Mouse (Mus musculus): ENCODE results near the gene Maml2.

Maml2 gene

DNA sequence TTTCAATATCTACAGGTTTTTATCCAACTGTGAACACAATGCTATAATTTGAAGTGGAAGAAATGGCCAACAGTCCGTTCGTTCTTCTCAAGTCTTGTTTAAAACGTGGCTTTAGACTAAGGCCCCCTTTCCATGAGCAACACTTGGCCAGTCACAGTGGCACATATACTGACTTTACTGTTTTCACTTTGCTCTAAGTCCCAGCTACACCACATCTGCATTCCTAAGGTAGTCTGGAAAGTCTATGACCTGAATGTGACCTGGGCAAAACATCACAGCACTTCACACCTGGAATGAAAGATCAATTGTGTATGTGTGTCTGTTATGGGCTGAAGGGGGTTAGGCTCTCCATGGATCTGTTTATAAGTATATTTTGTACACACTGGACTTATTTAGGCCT is 151.0 kb downstream of the Maml2 start:
- DNase-seq (ENCODE audit: low spot score): no peak

DNA sequence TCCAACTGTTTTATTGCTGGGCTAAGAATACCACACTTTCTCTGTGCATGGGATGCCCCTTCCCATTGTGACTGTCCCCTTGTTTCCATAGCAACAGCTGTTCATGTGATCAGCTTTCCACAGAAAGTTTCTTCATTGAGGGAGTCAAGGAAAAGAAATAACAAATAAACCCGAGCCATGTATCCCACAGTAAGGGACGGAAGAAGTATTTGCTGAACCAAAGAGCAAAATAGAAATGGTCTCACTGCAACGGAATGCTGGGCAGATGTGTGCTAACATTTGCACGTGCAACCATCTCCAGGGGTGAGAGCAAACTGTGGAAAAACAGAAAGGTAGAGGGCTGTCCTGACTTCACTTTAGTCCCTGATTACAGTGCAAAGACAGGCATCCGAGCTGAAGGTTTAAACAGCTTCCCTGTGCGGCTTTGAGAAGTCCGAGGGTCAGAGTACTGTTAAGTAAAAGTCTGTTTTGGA is 156.9 kb downstream of the Maml2 start:
- no peak for DNase-seq (ENCODE audit: low spot score)

DNA sequence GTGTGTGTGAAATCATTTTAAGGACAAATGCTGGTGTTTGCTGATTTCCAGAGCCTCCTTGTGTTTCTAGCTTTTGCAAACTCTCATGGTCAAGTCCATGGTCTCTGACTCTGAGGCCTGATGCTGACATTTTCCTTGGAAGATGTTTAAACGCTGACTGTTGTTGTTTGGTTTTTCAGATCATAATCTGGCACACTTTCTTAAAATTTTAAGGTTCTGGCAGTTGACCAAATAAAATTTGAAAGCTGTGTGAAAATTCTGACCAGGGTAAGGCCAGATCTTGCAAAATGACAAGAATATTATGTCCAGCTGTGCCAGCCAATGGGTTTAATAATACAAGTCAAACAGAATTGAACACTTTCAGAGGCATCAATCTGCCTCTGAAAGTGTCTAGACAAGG is 157.5 kb downstream of the Maml2 start:
- DNase-seq (ENCODE audit: low spot score): no peak

DNA sequence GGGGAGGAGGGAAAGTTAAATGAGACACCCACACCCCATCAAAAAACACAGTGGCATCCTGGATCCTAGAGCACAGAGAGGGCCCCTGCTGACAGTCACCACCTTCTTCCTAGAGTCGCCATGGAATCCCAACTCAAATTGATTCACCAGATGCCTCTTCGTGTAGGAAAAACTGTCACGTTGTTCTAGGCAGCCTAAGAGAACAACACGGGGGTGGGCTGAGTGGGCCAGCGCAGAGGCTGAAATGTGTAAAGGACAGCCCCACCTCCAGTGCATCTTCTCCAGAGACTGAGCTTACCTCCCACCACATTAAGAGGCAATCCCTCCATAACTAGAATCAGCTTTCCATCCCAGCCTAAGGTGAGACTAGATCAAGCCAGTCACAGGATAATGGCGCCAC is 160.0 kb downstream of the Maml2 start:
- no peak for DNase-seq (ENCODE audit: low spot score)

DNA sequence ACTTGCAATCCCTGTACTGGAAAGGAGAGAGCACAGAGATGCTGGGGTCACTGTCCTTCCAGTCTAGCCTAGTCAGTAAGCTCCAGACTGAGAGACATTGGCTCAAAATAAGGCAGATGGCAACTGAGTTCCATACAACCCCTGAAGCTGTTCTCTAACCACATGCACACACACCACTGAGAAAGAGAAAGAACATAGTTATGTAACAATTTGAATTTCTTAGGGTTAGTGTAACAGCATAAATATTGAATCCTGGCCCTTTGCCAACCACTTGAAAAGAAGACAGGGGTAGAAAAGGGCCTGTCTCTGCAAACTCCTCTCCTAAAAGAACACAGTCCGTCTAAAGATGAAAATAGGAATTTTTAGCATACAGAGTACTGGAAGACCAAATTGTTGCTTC is 161.6 kb downstream of the Maml2 start:
- DNase-seq (ENCODE audit: low spot score): no peak

DNA sequence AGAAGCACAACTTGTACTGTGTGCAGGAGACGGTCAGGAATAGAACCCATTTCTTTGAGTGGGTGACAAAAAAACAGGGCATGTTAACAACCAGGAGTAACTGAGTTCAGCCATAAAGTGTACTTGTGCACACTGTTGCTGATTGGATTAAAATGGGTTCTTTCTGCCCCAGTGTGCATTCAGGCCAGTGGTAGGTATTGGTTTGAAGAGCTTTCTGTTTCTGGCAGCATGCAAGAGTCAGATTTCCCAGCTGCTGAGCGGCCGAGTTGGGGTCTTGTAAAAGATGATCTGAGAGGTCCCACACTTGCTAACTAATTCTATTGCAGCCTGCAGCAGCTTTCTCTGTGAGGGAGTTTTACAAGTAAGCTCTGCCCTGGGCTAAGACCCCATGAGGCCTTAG is 162.3 kb downstream of the Maml2 start:
- no peak for DNase-seq (ENCODE audit: low spot score)

DNA sequence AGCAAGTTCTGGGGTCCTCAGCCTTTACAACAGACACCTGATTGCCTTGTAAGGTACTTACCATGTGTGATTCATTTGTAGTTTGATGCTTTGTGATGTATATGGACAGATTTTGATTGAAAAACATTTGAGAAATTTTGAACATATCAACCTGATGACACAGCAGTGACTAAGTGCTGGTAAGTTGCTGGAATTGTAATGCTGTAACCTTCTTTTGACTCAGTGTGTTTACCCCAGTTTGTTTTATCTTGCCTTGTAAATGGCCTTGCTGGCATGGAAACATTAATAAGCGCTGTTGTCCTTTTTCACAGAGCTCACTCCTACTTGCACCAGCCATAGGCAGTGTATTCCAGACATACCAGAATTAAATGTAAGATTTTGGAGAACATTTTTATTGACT is 163.2 kb downstream of the Maml2 start:
- DNase-seq (ENCODE audit: low spot score): no peak

DNA sequence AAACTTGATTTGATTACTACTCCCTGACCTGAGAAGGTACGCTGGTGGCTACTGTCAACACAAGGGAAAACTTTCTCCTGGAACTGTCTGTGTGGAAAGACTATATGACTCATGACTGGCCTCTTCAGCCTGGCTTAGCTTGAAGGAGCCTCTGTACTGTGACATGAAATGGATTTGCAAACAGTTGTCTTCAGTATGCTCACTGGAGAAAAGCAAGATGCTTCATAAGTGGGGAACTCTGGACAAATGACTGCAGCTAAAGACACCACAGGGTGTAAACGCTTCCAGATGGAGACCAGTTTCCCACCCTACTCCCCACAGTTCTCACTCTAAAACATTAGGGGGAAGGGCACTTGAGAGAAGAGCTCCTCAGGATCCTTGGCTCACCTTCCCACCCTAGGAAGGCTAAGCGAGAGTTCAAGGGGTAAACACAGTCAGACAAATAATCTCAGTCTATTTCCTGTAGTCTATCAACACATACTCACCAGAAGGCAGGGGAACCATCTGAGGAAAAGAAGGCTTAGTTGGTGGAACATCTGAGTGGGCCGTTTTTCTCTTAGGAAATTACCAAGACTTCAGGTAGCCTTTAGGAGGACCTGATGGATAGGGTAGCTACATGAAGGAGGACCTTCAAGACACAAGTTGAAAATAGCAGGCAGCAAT is 167.7 kb downstream of the Maml2 start:
- no peak for DNase-seq (ENCODE audit: low spot score)

DNA sequence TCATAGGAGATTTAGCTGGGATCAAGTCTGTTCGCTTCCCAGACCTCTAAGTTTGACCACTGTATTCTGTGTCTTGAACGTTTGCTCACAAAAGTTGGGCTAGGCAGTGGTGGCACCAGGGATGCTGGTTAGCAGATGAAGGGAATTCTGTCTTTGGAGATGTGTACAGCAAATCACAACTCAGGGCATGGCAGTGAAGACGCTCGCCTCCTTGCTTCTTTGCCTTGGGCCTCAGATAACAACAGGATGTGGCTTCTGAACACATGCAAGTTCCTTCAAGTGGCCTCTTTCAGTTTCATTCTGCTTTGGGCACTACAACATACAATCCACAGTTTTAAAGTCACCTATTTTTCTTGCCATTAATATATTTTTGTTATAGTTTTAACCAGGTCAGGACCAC is 168.6 kb downstream of the Maml2 start:
- no peak for DNase-seq (ENCODE audit: low spot score)

DNA sequence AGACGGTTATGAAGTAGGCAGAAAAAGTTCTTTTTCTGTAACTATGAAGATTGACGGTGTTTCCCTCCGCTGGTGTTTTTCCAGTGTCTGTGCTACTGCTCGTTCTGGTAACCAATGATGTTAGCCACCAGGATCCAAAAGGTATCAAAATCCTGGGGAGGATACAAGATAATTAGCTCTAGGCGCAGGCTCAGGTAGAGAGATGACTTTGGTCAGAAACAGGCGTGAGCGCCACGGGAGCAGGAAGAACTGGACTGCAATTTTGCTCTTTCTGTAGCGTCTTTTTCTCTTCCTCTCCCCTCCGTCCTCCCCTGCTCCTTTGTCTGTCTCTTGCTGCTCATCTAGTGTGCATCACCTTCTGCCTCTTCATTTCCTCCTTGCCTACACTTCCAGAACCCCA is 169.1 kb downstream of the Maml2 start:
- no peak for DNase-seq (ENCODE audit: low spot score)

DNA sequence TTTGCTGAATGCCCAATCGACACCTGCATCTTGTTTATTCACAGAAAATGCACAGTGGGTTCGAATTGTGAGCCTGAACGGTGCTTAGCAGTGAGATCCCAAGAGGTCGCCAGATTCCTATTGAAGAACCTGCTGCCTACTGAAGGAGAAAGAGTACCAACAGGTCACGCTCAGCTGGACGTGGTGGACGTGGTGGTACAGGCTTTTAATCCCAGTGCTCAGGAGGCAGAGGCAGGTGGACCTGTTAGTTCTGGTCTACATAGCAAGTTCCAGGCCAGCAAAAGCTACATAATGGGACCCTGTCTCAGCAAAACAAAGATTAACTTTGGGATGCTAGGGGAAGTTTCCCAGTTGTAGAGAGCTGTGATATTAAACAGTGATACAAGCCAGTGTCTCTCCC is 170.0 kb downstream of the Maml2 start:
- DNase-seq (ENCODE audit: low spot score): no peak

DNA sequence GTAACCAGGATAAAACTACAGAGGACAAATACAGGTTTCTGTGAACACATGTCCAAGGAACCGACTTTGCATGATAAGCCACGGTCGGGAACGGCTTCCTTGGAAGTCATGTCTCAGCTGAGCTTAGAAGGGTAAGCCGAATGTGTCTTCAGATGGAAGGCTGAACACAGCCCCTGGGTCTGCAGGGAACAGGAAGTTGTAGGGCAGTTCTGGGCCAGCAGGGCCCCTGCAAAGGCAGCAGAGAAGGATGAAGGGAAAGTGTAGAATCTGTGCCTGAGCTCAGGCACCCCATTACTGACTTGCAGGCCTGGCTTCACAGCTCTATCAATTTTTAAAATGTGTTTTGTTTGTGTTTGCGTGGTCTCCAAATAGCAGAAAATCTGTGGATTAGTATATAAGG is 171.0 kb downstream of the Maml2 start:
- DNase-seq (ENCODE audit: low spot score): no peak

DNA sequence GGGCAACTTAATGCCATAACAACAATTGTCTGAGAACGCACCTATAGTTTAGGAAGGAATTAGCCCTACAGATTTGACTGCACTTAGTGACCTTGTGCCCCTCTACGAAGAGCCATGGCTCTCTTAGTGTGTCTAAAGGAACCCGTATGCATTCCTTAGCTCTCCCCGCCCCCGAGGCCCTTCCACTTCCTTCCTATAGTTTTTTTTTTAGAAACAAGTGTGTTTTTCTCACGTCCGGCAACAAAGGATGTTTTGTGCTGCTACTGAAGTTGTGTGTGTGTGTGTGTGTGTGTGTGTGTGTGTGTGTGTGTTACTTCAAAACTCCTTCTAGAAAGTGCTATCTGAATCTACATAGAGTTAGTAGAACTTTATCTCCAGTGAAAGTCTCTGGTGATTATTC is 172.3 kb downstream of the Maml2 start:
- DNase-seq (ENCODE audit: low spot score): no peak

DNA sequence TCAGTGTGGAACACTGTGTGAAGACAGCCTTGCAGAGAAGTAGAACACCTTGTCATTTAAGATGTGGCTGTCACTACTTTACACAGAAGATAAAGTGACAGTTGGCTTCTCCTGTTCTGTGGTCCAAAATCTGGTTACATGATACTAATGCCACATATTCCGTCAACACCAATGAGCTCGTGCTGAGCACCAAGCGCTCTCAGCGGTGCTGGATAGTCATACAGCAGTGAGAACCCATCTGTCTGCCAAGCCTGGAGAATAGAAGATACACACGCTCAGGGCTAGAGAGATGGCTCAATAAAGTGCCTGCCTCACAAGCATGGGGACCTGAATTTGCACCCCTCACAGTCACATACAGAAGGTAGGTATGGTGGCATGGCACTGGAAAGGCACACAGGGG is 177.2 kb downstream of the Maml2 start:
- DNase-seq (ENCODE audit: low spot score): no peak

DNA sequence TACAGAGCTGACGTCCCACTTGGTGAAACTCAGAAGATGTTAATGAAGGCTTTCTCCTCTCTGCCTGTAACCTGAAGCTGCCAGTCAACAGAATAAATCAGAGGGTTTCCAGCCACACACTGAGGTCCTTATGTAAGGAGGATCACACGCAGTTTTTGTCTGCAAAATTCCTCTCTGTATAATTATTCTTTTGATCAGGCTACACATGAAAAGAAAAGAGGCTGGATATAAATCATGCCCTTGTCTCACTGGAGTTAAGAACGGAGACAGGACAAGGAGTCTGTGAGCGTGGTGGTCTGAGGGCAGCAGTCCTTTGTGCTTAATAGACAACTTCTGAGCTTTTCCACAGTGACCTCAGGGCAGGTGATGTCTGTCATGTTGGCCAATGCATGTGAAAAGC is 181.5 kb downstream of the Maml2 start:
- DNase-seq (ENCODE audit: low spot score): no peak

DNA sequence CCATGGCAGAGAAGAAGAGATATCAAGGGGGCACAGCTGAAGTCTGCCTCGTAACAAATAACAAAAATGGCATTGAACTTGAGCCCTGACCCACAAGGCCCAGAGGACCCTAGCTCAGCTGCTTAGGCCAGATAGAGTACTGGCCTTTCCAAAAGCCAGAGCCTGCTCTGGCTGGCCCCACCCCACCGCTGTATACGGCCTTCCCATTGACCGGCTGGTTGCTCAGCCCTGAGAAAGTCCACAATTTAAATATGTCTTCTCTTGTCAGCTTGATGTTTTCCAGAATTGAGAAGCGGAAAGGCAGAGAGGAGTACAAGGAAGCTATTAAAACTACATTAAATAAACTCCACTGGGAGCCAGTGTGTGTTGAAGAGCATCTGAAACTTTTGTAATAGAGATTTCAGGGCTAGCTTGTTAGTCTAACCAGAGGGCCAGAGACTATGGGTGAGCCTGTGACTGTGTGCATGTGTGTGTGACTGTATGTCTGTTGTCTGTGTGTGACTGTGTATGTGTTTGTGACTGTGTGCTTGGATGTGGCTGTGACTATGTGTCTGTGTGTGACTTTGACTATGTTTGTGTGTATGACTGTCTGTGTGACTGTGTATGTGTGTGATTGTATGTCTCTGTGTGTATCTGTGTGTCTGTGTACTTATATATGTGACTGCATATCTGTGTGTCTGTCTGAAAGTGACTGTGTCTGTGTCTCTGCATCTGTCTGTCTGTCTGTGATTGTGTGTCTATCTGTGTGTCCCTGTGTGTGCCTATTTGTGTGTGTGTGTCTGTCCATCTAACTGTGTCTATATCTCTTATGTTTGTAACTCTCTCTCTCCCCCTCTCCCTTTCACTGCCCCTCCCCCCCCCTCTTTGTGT is 185.7 kb downstream of the Maml2 start:
- DNase-seq (ENCODE audit: low spot score): no peak

DNA sequence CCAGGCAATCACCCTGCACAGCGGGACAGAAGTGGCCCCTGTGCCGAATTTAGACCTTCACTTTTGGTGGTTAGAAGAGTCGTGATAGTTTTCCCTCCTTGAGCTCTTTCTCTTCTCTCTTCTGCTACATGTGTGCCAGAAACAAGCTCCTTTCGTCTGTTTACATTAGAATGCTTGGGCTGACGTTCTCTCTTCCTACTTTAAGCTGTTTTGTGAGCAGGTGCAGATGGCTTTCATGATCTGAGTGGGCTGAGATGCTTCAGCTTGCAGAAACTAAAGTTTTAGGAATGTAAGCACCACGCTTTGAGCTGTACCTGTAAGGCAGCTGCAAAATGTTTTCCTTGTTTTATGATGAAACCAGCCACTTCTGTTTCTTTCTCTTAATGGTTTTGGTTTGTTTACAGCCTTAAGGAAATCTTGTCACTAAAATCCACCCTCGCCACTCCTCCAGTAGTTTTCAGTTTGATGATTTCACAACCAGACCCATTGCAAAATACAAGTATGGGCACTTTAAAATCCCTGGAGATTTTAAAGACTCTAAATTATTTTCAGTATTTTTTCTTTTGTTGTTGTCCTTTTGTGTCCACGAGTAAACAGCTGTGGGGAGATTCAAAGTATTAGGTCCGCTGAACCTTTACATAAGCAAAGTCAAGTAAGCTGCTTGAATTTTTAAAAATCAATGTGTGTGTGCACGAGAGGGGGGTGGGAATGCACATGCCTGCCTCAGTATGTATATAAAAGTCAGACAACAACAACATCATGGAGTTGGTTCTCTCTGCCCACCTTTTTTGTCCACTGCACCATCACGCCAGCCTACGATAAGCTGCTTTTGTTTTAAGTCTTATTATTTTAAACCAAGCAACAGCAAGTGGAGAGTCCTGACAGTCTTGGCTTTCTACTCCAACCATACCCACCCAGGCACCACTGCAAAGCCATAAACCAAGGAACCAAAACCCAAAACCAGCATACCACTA is 186.8 kb downstream of the Maml2 start:
- no peak for DNase-seq (ENCODE audit: low spot score)

DNA sequence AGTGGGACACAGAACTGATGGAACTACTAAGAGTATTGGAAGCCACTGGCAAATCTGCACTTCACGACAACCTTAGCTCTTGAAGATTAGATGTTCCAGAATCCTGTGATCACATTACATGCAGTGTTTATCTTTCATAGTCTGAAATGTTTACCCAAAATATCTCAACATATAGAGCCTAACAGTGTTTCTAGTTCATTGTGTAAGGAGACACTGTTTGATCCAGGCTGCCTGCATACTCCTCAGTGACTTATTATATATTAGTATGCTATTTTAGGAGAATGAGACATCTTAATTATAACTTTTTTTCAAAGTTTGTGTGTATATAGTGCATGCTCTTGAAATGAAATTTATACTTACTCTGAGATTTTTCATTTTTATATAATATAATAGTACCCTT is 188.2 kb downstream of the Maml2 start:
- DNase-seq (ENCODE audit: low spot score): no peak

DNA sequence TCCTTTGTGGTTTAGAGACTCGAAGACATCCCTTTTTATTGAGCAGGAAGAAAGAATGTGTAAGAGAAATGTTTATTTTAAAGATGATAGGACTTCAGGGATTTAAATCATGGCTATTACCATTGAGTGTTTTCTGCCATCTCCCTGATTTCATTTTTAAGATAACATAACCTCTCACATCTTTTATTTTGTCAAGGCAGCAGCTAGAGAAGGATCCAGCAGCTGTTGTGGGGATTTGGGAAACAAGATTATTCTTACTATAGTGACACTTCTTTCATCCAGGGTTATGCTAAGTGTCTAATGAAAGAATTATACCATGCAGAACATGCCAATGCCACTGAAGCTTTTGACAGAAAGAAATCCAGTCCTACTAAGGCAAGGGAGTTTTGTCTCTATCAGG is 193.3 kb downstream of the Maml2 start:
- no peak for DNase-seq (ENCODE audit: low spot score)

DNA sequence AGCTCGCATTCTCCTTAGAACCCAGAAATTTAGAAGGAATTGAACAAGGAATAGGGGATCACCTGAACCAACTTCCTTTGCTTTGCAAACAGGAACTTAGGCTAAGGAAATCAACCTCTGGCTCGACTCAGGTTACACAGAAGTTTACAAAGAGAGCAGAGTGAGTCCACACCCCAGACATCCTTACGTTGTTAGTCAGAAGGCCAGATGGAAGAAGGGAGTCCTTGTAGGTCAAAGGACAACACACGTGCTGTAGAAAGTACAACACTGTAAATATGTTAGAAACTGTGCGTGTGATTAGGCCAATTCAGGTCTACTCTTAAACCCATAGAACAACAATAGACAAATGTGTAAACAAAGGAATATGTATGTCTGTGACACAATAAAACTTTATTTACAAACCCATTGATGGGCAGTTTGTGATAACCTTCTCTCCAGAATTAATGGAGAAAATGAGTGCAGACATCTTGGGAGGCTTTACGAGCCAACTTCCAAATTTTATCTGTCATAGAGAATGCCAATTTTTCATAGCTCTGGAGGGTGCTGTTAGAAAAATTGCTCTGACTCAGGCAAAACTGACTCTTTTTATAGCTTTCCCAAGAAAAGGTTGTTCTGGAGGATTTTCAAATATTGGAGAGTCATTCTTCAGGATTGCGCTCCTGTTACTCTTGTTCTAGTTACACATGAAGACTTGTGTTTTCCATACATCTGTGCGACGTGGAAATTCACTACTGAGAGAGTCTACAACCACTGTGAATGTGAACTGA is 194.3 kb downstream of the Maml2 start:
- DNase-seq (ENCODE audit: low spot score): no peak

DNA sequence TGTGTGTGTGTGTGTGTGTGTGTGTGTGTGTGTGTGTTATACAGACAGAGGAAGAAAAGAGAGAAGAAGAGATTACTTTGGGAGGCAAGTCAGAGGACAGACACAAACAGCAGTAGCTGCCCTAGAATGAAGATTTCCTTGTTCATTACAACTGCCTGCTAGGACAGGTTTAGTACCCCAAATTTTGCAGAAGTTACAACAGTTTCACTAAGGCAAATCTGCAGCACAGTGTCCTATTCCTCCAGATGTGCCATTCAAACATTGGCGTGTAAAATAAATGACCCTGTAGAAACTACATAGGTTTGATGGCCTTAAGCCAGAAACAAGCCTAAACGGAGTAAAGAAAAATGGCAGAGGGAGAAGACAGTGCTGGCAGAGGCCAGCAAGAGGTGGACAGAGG is 195.1 kb downstream of the Maml2 start:
- DNase-seq (ENCODE audit: low spot score): no peak

DNA sequence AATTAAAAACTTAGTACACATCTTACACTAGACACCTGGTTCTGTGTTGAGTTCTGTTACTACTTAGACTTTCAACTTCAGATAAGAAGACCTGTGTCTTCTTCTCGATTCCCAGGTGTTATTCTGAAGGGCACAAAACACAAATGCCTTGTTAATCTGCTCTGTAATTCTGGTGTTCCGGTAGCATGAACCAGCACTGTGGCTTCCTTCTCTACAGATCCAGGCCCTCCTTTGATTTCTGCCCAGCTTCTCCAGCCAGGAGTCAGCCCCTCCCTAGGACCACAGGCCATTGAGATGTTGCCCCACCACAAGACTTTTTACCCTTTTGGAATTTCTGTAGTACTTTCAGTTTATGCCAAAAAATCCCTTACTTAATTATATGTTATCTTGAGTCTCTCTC is 196.0 kb downstream of the Maml2 start:
- DNase-seq (ENCODE audit: low spot score): no peak

Data from layer of hippocampus, adult 9-10 months (tissue).